Mouse (Mus musculus): Measurements from ENCODE around the gene Dhx37. TPM values are rescaled to one million over a fixed set of nuclear protein-coding genes. Genes with fewer than 3 reads are reported as not detected.
"Not testable (repeated sequence)": the region's sequence is repeated elsewhere in the genome, so short reads cannot be mapped to it uniquely, and the experiment has no call there.

The Dhx37 gene
- polyA plus RNA-seq, 1 experiment from 2014 or later = 16.5 TPM

GRCm38 (mm10) chr5:125446344-125446743 lies 12.4 kb upstream of the Dhx37 start:
- H3K27ac ChIP-seq = no peak overlapping the region
- WGBS = 78% methylated on average over 7 of the region's 7 CpGs
- no peak overlapping the region for H3K4me2 ChIP-seq
- H3K4me3 ChIP-seq (replicated peaks) = no peak overlapping the region
- H3K4me1 ChIP-seq = peaks cover 19% of the 10 kb centered on the region
- ATAC-seq (ENCODE audit: low FRiP score) = no peak
- peaks cover 7% of the 10 kb centered on the region for H3K36me3 ChIP-seq (replicated peaks)
- H3K9ac ChIP-seq = no peak overlapping the region
- H3K9me3 ChIP-seq = no peaks in the 10 kb centered on the region
- H3K27me3 ChIP-seq = no peaks in the 10 kb centered on the region

- H3K36me3 ChIP-seq (replicated peaks) = peaks cover 7% of the 10 kb centered on the region
These were observed 10.6 kb upstream of the Dhx37 start for GRCm38 (mm10) chr5:125444554-125444953.

GRCm38 (mm10) chr5:125443915-125444314 lies 10.0 kb upstream of the Dhx37 start:
- 88% methylated on average over 3 of the region's 3 CpGs for WGBS
- no peak overlapping the region for H3K9ac ChIP-seq
- no peak for ATAC-seq (ENCODE audit: low FRiP score)
- H3K9me3 ChIP-seq = no peaks in the 10 kb centered on the region
- no peaks in the 10 kb centered on the region for H3K27me3 ChIP-seq
- H3K27ac ChIP-seq = no peak overlapping the region
- no peak overlapping the region for H3K4me3 ChIP-seq (replicated peaks)
- no peak overlapping the region for H3K4me2 ChIP-seq
- H3K36me3 ChIP-seq (replicated peaks) = peaks cover 7% of the 10 kb centered on the region
- H3K4me1 ChIP-seq = peaks cover 25% of the 10 kb centered on the region

More at GRCm38 (mm10) chr5:125444554-125444953, 10.6 kb upstream of the Dhx37 start:
- no peaks in the 10 kb centered on the region for H3K9me3 ChIP-seq
- H3K4me2 ChIP-seq = no peak overlapping the region
- no peak overlapping the region for H3K9ac ChIP-seq
- ATAC-seq (ENCODE audit: low FRiP score) = no peak
- peaks cover 25% of the 10 kb centered on the region for H3K4me1 ChIP-seq
- H3K27ac ChIP-seq = no peak overlapping the region
- 85% methylated on average over 4 of the region's 4 CpGs for WGBS
- H3K4me3 ChIP-seq (replicated peaks) = no peak overlapping the region
- H3K27me3 ChIP-seq = no peaks in the 10 kb centered on the region

- 0 out of 2 replicates have a peak, but pooled peaks cover 3% of the 10 kb centered on the region for H3K27me3 ChIP-seq
- no peak for ATAC-seq (ENCODE audit: low FRiP score)
- H3K4me1 ChIP-seq = peaks cover 25% of the 10 kb centered on the region
- no peak overlapping the region for H3K9ac ChIP-seq
- H3K9me3 ChIP-seq = no peaks in the 10 kb centered on the region
- H3K4me3 ChIP-seq (replicated peaks) = no peak overlapping the region
- peaks cover 7% of the 10 kb centered on the region for H3K36me3 ChIP-seq (replicated peaks)
- H3K27ac ChIP-seq = no peak overlapping the region
- WGBS = 92% methylated on average over 5 of the region's 5 CpGs
- no peak overlapping the region for H3K4me2 ChIP-seq
These were observed 9.4 kb upstream of the Dhx37 start for GRCm38 (mm10) chr5:125443335-125443734.

- H3K27ac ChIP-seq = peak overlapping the region; percentile 79
- H3K4me3 ChIP-seq (replicated peaks) = peak overlapping the region; percentile 93
- 0 out of 2 replicates have a peak, but pooled peaks cover 3% of the 10 kb centered on the region for H3K27me3 ChIP-seq
- H3K9ac ChIP-seq = peak overlapping the region; percentile 81
- H3K36me3 ChIP-seq (replicated peaks) = peaks cover 7% of the 10 kb centered on the region
- peak overlapping the region; percentile 79 for H3K4me2 ChIP-seq
- H3K4me1 ChIP-seq = peaks cover 25% of the 10 kb centered on the region
- H3K9me3 ChIP-seq = no peaks in the 10 kb centered on the region
- WGBS = 24% methylated on average over 27 of the region's 27 CpGs
- no peak for ATAC-seq (ENCODE audit: low FRiP score)
These were observed 8.4 kb upstream of the Dhx37 start for GRCm38 (mm10) chr5:125442136-125442995.

GRCm38 (mm10) chr5:125441234-125442114 lies 7.6 kb upstream of the Dhx37 start, which contains the start of gene Bri3bp:
Gene Bri3bp (plus strand): TSS chr5:125441568.
- Histone ChIP-seq H3K4me2 (peak within 1 kb of the TSS; percentile 79), H3K9me3 (no peaks in the 10 kb centered on the region), H3K9ac (peak within 1 kb of the TSS; percentile 81), H3K27me3 (0 out of 2 replicates have a peak, but pooled peaks cover 3% of the 10 kb centered on the region), H3K27ac (peak within 1 kb of the TSS; percentile 79), H3K36me3 (replicated peaks) (peaks cover 7% of the 10 kb centered on the region), H3K4me1 (peaks cover 23% of the 10 kb centered on the region), H3K4me3 (replicated peaks) (peak within 1 kb of the TSS; percentile 93)
- under 1% methylated on average over 72 of the region's 97 CpGs for WGBS
- ATAC-seq (ENCODE audit: low FRiP score) = peak; percentile 94

- Histone ChIP-seq H3K9ac (peak overlapping the region; percentile 81), H3K36me3 (replicated peaks) (peaks cover 7% of the 10 kb centered on the region), H3K27me3 (0 out of 2 replicates have a peak, but pooled peaks cover 3% of the 10 kb centered on the region), H3K27ac (0 out of 2 replicates have a peak overlapping the region, but pooled peaks have one; percentile 19), H3K4me3 (replicated peaks) (peak overlapping the region; percentile 93), H3K9me3 (no peaks in the 10 kb centered on the region), H3K4me2 (peak overlapping the region; percentile 79), H3K4me1 (peaks cover 16% of the 10 kb centered on the region)
- no peak for ATAC-seq (ENCODE audit: low FRiP score)
- WGBS = 6% methylated on average over 7 of the region's 7 CpGs
These were observed 6.8 kb upstream of the Dhx37 start for GRCm38 (mm10) chr5:125440583-125441233.

- H3K27me3 ChIP-seq; H3K9ac ChIP-seq; ATAC-seq (ENCODE audit: low FRiP score); H3K9me3 ChIP-seq; H3K27ac ChIP-seq: not testable (repeated sequence)
- Histone ChIP-seq H3K4me1 (peaks cover 12% of the 10 kb centered on the region), H3K36me3 (replicated peaks) (peaks cover 26% of the 10 kb centered on the region), H3K4me2 (peak overlapping the region; percentile 86), H3K4me3 (replicated peaks) (peak overlapping the region; percentile 77)
- WGBS = 60% methylated on average over 15 of the region's 15 CpGs
These were observed 426 bp upstream of the Dhx37 start for GRCm38 (mm10) chr5:125434347-125434746.

- H3K27me3 ChIP-seq; H3K4me3 ChIP-seq (replicated peaks); H3K27ac ChIP-seq; H3K9me3 ChIP-seq; ATAC-seq (ENCODE audit: low FRiP score): not testable (repeated sequence)
- Histone ChIP-seq H3K4me1 (peaks cover 12% of the 10 kb centered on the region), H3K36me3 (replicated peaks) (peaks cover 46% of the 10 kb centered on the region), H3K4me2 (peak overlapping the region; percentile 86), H3K9ac (0 out of 2 replicates have a peak overlapping the region, but pooled peaks have one; percentile 82)
- WGBS = 92% methylated on average over 2 of the region's 2 CpGs
These were observed 1.6 kb downstream of the Dhx37 start for GRCm38 (mm10) chr5:125432324-125432723.

GRCm38 (mm10) chr5:125426343-125426742 lies 7.6 kb downstream of the Dhx37 start:
- Histone ChIP-seq H3K4me2 (no peak overlapping the region), H3K27me3 (no peaks in the 10 kb centered on the region), H3K9ac (no peak overlapping the region), H3K9me3 (no peaks in the 10 kb centered on the region), H3K36me3 (replicated peaks) (peaks cover 100% of the 10 kb centered on the region), H3K4me3 (replicated peaks) (no peak overlapping the region), H3K4me1 (no peaks in the 10 kb centered on the region), H3K27ac (no peak overlapping the region)
- no peak for ATAC-seq (ENCODE audit: low FRiP score)
- WGBS = 92% methylated on average over 10 of the region's 10 CpGs

GRCm38 (mm10) chr5:125425698-125426276 lies 8.1 kb downstream of the Dhx37 start:
- Histone ChIP-seq H3K9ac (no peak overlapping the region), H3K36me3 (replicated peaks) (peaks cover 100% of the 10 kb centered on the region), H3K27me3 (no peaks in the 10 kb centered on the region), H3K27ac (no peak overlapping the region), H3K4me2 (no peak overlapping the region), H3K4me1 (no peaks in the 10 kb centered on the region), H3K4me3 (replicated peaks) (no peak overlapping the region), H3K9me3 (no peaks in the 10 kb centered on the region)
- 95% methylated on average over 10 of the region's 10 CpGs for WGBS
- no peak for ATAC-seq (ENCODE audit: low FRiP score)

All from forebrain, embryonic 12.5 days (tissue).